Mouse (Mus musculus) stomach, embryonic 14.5 days (tissue): ENCODE data around the gene Zdhhc22. TPM values are rescaled to one million over a fixed set of nuclear protein-coding genes. Genes with fewer than 3 reads are reported as not detected.

Experiments
- ATAC-seq: fragments of 200-750 bp; cut with Nextera tagmentation; 2 replicates; pipeline ENCODE4 v1.8.0; 2017; ENCODE audit warnings: low read depth, moderate TSS enrichment; ENCODE audit not compliant: insufficient number of reproducible peaks, insufficient read depth, low FRiP score
- H3K27ac ChIP-seq: fragments of 300-500 bp; sonication (generic); 2 replicates; pipeline ENCODE4 v1.5.1; 2014; ENCODE audit warnings: mild to moderate bottlenecking, low read length, moderate library complexity, mixed read lengths
- H3K27me3 ChIP-seq: fragments of 300-500 bp; sonication (generic); 2 replicates; pipeline ENCODE4 v1.6.1; 2014; ENCODE audit warnings: low read length, control low read depth, mixed read lengths; ENCODE audit not compliant: control insufficient read depth, insufficient read depth
- H3K36me3 ChIP-seq: fragments of 300-500 bp; sonication (generic); 2 replicates; pipeline ENCODE4 v1.6.1; 2014; ENCODE audit warnings: mild to moderate bottlenecking, control low read depth, low read length, moderate library complexity, mixed read lengths; ENCODE audit not compliant: control insufficient read depth, insufficient read depth
- H3K4me1 ChIP-seq: fragments of 300-500 bp; sonication (generic); 2 replicates; pipeline ENCODE4 v1.6.1; 2014; ENCODE audit warnings: low read length, control low read depth, mixed read lengths; ENCODE audit not compliant: control insufficient read depth, insufficient read depth
- H3K4me2 ChIP-seq: fragments of 300-500 bp; sonication (generic); replicated peaks from 2 replicates; pipeline ENCODE4 v1.6.1; 2014; ENCODE audit warnings: low read depth, low read length, control low read depth
- H3K4me3 ChIP-seq: fragments of 300-500 bp; sonication (generic); 2 replicates; pipeline ENCODE4 v1.5.1; 2014; ENCODE audit warnings: low read depth, low read length, control low read depth
- H3K9ac ChIP-seq: fragments of 300-500 bp; sonication (generic); replicated peaks from 2 replicates; pipeline ENCODE4 v1.6.1; 2014; ENCODE audit warnings: low read depth, mild to moderate bottlenecking, control low read depth, low read length, moderate library complexity, mixed read lengths
- H3K9me3 ChIP-seq: fragments of 300-500 bp; sonication (generic); 2 replicates; pipeline ENCODE4 v1.6.1; 2016; ENCODE audit warnings: low read depth, low read length, control low read depth; ENCODE audit not compliant: control insufficient read depth
- WGBS: fragments of 180-500 bp; shearing (Covaris S2); extraction: QIAGEN DNeasy Blood & Tissue Kit; methylation state at CpG from one replicate; pipeline ENCODE4 v1.1.7; 2014; 5-methylcytosine and 5-hydroxymethylcytosine counted together
- polyA plus RNA-seq: library from polyadenylated mRNA; unstranded; fragments of >200 nt; fragmentation: Nextera tagmentation; extraction: Ambion mirVana; gene quantifications from 2 replicates; pipeline ENCODE4 v1.2.1, GENCODE M21; 2014

Zdhhc22 gene
- polyA plus RNA-seq, 1 experiment from 2014 or later = 0.61 TPM

DNA sequence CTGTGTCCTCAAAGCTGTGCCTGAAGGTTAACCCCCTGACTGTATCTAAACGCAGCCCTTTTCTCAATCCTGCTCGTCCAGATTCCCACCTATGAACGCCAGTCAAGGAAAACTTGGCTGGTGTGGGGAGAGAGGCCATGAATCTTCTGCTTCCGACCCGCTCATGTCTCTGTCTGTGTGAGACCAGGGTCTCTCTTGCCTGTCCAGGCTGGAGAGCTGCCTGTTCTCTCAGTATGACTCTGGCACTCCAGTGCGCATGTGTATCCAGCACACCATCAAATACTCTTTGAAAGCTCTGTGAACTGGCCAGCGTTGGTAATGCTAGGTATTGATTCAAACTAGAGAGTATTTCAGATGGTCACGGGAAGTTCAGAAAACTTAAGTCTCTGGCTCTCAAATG, 46.8 kb downstream of the Zdhhc22 start:
- no peak for ATAC-seq
- Histone ChIP-seq H3K4me3 (no peak overlapping the region), H3K27me3 (no peaks in the 10 kb centered on the region), H3K4me2 (no peak overlapping the region), H3K9ac (0 out of 2 replicates have a peak overlapping the region, but pooled peaks have one; percentile 1), H3K27ac (no peak overlapping the region), H3K9me3 (no peaks in the 10 kb centered on the region), H3K4me1 (peaks cover 6% of the 10 kb centered on the region), H3K36me3 (no peaks in the 10 kb centered on the region)
- 87% methylated on average over 8 of the region's 8 CpGs for WGBS

DNA sequence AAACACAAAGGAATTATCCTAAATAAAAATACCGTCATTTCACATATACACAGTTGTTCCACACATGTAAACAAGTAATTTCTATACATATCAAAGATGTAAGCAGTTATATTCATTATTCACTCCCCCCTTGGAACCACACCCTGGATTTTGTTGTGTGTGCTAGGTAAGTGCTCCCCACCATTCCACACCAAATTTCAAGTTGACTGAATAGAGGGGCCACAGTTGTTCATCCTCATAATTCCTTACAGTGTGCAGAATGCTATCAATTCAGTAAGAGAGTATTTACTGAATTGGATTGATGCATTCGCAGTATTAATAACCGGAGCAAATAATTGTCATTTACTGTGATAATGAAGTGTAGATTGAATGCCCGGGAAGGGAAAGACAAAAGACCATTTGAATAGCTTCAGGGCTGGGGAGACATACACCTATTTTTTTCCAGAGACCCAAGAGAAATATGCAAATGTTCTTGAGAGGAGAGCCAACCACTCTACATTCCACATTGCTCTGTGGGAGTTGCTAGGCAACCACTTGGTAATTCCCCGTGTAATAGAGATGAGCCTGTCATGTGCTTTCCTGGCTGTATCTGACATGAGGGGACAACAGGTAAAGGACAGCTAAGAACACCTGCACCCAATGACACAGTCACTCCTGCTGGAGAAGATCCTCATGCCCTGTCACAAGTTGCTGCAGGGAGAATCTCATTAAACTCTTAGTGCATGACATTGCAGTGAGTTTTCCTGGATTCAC, 48.3 kb downstream of the Zdhhc22 start:
- no peak overlapping the region for H3K9ac ChIP-seq
- H3K36me3 ChIP-seq = no peaks in the 10 kb centered on the region
- no peak for ATAC-seq
- WGBS = 58% methylated on average over 5 of the region's 5 CpGs
- no peaks in the 10 kb centered on the region for H3K4me1 ChIP-seq
- no peaks in the 10 kb centered on the region for H3K27me3 ChIP-seq
- H3K9me3 ChIP-seq = no peaks in the 10 kb centered on the region
- no peak overlapping the region for H3K27ac ChIP-seq
- no peak overlapping the region for H3K4me3 ChIP-seq
- no peak overlapping the region for H3K4me2 ChIP-seq

DNA sequence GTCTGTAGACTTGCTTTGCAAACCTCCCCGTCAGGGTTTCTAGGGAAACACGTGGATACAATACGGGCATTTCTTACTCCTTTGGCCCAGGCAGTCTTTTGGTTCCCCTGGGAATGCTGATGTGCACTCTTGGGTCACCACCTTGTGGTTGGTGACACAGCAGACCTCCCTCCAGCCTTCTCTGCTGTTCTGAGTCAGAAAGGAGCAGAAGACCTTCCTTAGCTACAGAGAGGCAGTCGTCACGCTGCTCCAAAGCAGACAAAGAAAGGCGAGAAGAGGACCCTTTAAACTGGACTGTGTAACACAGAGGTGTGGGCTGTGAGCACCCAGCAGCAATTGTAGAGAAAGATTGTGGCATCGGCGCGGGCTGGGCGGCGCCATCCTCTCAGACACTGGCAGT, 49.1 kb downstream of the Zdhhc22 start:
- ATAC-seq = no peak
- H3K4me2 ChIP-seq = no peak overlapping the region
- no peak overlapping the region for H3K9ac ChIP-seq
- no peaks in the 10 kb centered on the region for H3K27me3 ChIP-seq
- H3K27ac ChIP-seq = no peak overlapping the region
- no peaks in the 10 kb centered on the region for H3K9me3 ChIP-seq
- no peaks in the 10 kb centered on the region for H3K36me3 ChIP-seq
- no peak overlapping the region for H3K4me3 ChIP-seq
- no peaks in the 10 kb centered on the region for H3K4me1 ChIP-seq
- 49% methylated on average over 11 of the region's 11 CpGs for WGBS

DNA sequence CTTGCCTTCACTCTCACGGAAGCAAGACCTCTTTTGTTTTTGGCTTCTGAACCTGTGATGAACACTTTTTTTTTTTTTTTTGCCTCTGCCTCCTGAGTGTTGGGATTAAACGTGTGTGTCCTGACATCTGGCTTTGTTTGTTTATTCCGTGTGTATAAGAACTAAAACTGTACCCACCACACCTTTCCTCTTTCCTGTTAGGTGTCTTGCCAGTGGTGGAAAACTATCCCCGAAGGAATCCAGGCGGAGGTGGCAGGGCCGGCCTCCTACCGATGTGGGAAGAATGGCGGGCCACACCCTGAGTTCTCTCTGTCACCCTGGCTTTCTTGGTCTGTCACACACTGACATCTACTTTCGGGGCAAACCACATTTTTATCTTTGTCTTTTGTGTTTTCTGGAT, 51.7 kb downstream of the Zdhhc22 start:
- Histone ChIP-seq H3K36me3 (no peaks in the 10 kb centered on the region), H3K27me3 (no peaks in the 10 kb centered on the region), H3K4me2 (no peak overlapping the region), H3K9ac (no peak overlapping the region), H3K27ac (no peak overlapping the region), H3K4me1 (no peaks in the 10 kb centered on the region), H3K4me3 (no peak overlapping the region), H3K9me3 (no peaks in the 10 kb centered on the region)
- WGBS = 56% methylated on average over 9 of the region's 9 CpGs
- no peak for ATAC-seq

DNA sequence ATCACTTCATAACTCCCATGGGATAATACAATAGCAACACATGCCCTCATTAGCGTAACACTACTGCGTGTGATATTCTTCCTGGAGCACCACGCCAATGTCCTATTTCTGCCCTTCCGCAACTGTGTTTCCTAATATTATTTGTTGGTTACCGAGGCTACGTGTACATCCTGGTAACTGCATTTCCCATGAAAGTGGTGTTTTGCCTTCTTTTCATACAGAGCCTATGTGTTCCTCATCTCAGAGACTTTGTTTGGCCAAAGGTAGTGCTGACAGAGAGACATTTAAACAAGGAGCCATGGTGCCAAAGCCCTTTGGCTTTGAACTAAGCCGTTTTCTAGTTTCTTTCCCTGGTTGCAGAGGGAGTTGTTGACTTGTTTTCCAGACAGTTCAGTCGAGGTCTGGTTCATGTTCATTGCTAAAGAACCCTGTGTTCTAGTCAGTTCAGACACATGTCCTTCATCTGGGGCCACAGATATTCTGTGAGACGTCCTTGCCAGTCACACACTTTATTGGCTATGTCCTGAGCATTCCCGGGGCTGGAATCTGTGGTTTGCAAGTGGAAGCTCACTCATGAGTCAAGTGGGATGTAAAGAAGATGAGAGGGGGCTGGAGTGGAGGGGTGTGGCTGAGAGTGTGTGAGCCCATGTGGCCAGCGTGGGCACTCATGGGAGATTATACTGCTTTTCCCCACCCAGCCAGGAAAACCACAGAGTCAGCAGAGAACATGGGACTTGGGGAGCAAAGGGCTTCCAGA, 53.5 kb downstream of the Zdhhc22 start:
- Histone ChIP-seq H3K9ac (no peak overlapping the region), H3K4me2 (no peak overlapping the region), H3K27me3 (no peaks in the 10 kb centered on the region), H3K27ac (no peak overlapping the region), H3K4me1 (no peaks in the 10 kb centered on the region), H3K4me3 (no peak overlapping the region), H3K36me3 (no peaks in the 10 kb centered on the region), H3K9me3 (no peaks in the 10 kb centered on the region)
- WGBS = 77% methylated on average over 11 of the region's 11 CpGs
- ATAC-seq = no peak

DNA sequence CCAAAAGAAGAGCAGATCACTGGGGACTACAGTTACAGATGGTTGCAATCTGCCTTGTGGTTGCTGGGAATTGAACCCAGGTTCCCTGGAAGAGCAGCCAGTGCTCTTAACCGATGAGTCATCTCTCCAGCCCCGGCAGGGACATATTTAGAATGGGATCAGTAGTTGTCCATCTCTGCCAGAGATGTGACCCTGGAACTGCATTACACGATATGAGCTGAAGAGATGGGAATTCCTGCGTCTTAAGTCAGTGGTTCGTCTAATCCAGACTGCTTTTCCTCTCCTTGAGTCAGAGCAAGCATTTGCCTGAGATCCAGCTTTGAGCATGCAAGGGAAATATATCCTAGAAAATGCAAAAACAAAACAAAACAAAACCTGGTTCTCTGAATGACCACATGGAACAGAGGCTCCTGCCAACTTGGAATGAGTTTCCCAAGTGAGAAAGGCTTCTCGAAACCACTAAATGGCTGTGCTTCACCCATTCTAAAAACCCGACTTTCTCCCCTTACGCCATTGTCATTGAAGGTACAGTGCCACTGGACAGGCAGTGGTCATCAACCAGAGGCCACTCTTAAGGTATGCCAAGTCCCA, 54.4 kb downstream of the Zdhhc22 start:
- Histone ChIP-seq H3K4me2 (no peak overlapping the region), H3K9ac (no peak overlapping the region), H3K9me3 (no peaks in the 10 kb centered on the region), H3K4me1 (no peaks in the 10 kb centered on the region), H3K4me3 (no peak overlapping the region), H3K27ac (no peak overlapping the region), H3K27me3 (no peaks in the 10 kb centered on the region), H3K36me3 (no peaks in the 10 kb centered on the region)
- ATAC-seq = no peak
- 77% methylated on average over 8 of the region's 8 CpGs for WGBS

DNA sequence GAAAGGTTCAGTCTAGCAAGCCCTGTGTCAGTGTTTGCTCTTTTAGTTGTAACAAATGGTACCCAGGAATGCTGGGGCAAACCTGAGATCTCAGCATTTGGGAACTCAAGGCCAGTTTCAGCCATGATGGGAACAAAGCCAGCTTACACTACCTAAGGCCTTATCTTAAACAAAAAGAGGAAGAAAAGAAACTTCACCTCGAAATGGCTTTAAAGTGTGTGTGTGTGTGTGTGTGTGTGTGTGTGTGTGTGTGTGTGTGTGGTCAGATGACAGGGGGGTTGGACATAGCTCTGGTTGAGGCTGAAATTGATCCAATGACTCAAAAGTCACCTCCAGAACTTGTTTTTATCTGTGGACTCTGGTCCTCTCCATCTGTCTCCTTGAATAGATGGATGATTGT, 55.5 kb downstream of the Zdhhc22 start:
- H3K4me2 ChIP-seq = no peak overlapping the region
- 68% methylated on average over 1 of the region's 1 CpGs for WGBS
- no peak overlapping the region for H3K4me3 ChIP-seq
- no peak overlapping the region for H3K27ac ChIP-seq
- no peaks in the 10 kb centered on the region for H3K9me3 ChIP-seq
- H3K36me3 ChIP-seq = no peaks in the 10 kb centered on the region
- H3K4me1 ChIP-seq = no peaks in the 10 kb centered on the region
- no peak for ATAC-seq
- H3K9ac ChIP-seq = no peak overlapping the region
- no peaks in the 10 kb centered on the region for H3K27me3 ChIP-seq

DNA sequence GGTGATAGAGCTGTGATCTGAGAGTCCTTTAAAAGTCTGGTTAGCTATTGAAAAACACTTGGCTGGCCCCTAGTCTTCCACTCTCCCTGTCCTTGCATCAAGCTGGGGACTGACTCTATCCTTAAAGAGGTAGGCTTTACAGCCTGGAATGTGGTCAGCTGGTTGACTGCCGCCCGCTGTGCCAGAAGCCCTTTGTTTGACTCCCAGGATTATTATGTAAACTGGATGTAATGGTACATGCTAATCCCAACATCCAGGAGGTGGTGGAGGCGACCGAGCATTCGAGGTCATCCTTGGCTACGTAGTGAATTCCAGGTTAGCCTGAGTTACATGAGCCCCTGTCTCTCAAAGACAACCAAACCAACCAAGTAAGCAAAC, 57.7 kb downstream of the Zdhhc22 start:
- Histone ChIP-seq H3K27ac (no peak overlapping the region), H3K4me3 (no peak overlapping the region), H3K27me3 (no peaks in the 10 kb centered on the region), H3K9ac (no peak overlapping the region), H3K9me3 (peaks cover 7% of the 10 kb centered on the region; the same call in 1 of the 2 replicates), H3K36me3 (no peaks in the 10 kb centered on the region), H3K4me1 (no peaks in the 10 kb centered on the region), H3K4me2 (no peak overlapping the region)
- ATAC-seq = no peak
- WGBS = 33% methylated on average over 6 of the region's 6 CpGs
